Mouse (Mus musculus): Measurements from ENCODE around the gene Elovl4.

The Elovl4 gene

GRCm38 (mm10) chr9:83805977-83806815, at the start of gene Elovl4:
Elovl4 (minus strand) TSS chr9:83806277.
- DNase-seq (ENCODE audit: low read depth), result peak; percentile 79

- no peak for DNase-seq (ENCODE audit: low read depth)
Measured at GRCm38 (mm10) chr9:83852464-83852863, 46.4 kb upstream of the Elovl4 start.

GRCm38 (mm10) chr9:83834748-83835313, 28.8 kb upstream of the Elovl4 start:
- DNase-seq (ENCODE audit: low read depth), result no peak

GRCm38 (mm10) chr9:83833811-83834747, 28.0 kb upstream of the Elovl4 start, which contains the start of gene Ttk:
Ttk (plus strand) TSS chr9:83834689.
- peak; percentile 96 for DNase-seq (ENCODE audit: low read depth)

- DNase-seq (ENCODE audit: low read depth), result peak; percentile 67
Measured at GRCm38 (mm10) chr9:83831152-83831551, 25.1 kb upstream of the Elovl4 start.

- peak; percentile 56 for DNase-seq (ENCODE audit: low read depth)
Measured at GRCm38 (mm10) chr9:83829896-83830295, 23.8 kb upstream of the Elovl4 start.

GRCm38 (mm10) chr9:83822925-83823324, 16.8 kb upstream of the Elovl4 start:
- DNase-seq (ENCODE audit: low read depth), result no peak

GRCm38 (mm10) chr9:83820976-83821375, 14.9 kb upstream of the Elovl4 start:
- no peak for DNase-seq (ENCODE audit: low read depth)

GRCm38 (mm10) chr9:83819188-83819587, 13.1 kb upstream of the Elovl4 start:
- no peak for DNase-seq (ENCODE audit: low read depth)

GRCm38 (mm10) chr9:83807562-83807961, 1.5 kb upstream of the Elovl4 start:
- DNase-seq (ENCODE audit: low read depth), result peak; percentile 83

- DNase-seq (ENCODE audit: low read depth), result peak; percentile 34
Measured at GRCm38 (mm10) chr9:83805164-83805976, 707 bp downstream of the Elovl4 start.

GRCm38 (mm10) chr9:83804341-83804740, 1.7 kb downstream of the Elovl4 start:
- DNase-seq (ENCODE audit: low read depth), result no peak

GRCm38 (mm10) chr9:83797898-83798297, 8.2 kb downstream of the Elovl4 start:
- DNase-seq (ENCODE audit: low read depth), result no peak

- DNase-seq (ENCODE audit: low read depth), result no peak
Measured at GRCm38 (mm10) chr9:83796875-83797274, 9.2 kb downstream of the Elovl4 start.

- DNase-seq (ENCODE audit: low read depth), result no peak
Measured at GRCm38 (mm10) chr9:83789326-83789725, 16.8 kb downstream of the Elovl4 start.

- no peak for DNase-seq (ENCODE audit: low read depth)
Measured at GRCm38 (mm10) chr9:83785501-83785900, 20.6 kb downstream of the Elovl4 start.

- no peak for DNase-seq (ENCODE audit: low read depth)
Measured at GRCm38 (mm10) chr9:83778317-83778960, 27.6 kb downstream of the Elovl4 start.

- no peak for DNase-seq (ENCODE audit: low read depth)
Measured at GRCm38 (mm10) chr9:83761318-83761717, 44.8 kb downstream of the Elovl4 start.

GRCm38 (mm10) chr9:83731877-83732276, 74.2 kb downstream of the Elovl4 start:
- no peak for DNase-seq (ENCODE audit: low read depth)

- DNase-seq (ENCODE audit: low read depth), result no peak
Measured at GRCm38 (mm10) chr9:83730836-83731235, 75.2 kb downstream of the Elovl4 start.
